In the genomic region with DNA sequence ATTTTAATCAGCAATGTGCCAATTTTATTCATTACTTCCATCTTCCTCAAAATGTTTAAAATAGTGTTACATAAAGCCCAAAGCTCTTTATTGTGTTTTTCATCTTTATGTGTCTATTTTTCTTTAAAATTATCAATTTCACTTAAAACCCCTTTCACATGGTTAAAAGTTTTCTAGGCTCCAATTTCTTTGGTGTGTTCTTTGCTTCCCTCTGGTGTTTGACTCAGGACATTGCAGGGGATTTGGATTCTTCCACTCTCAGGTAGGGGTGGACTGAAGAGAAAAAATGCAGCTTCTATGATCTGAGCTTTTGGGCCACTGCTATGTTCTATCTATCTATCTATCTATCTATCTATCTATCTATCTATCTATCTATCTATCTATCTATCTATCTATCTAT, we compare ENCODE assay signal across 10 mouse cellular contexts. TPM values are rescaled to one million over a fixed set of nuclear protein-coding genes. Genes with fewer than 3 reads are reported as not detected.
DNase-seq lines count a peak whose midpoint lies in the region; ATAC-seq lines count a peak whose summit lies in the region.
"Had no signal": no experiment of that assay in that cellular context is flagged by ENCODE, and none has a peak within 500 bp of the region (broad histone marks: within the 10 kb centered on the region; RNA-seq: fewer than 3 reads in every experiment).

No protein-coding gene starts in this region.

- no peak overlapping the region for H3K27ac ChIP-seq in forebrain, embryonic 14.5 days (ENCODE audit: low read depth, low read length)
- no peak overlapping the region for H3K27ac ChIP-seq in forebrain, embryonic 12.5 days
- H3K27ac ChIP-seq in midbrain, embryonic 11.5 days (ENCODE audit: low read depth, low read length), result no peak overlapping the region
- H3K27ac ChIP-seq in midbrain, embryonic 16.5 days (ENCODE audit: low read length), result no peak overlapping the region
- H3K27ac ChIP-seq in embryonic facial prominence, embryonic 11.5 days (replicated peaks; ENCODE audit: low read depth, low read length), result no peak overlapping the region
- H3K27ac ChIP-seq: heart, embryonic 13.5 days; midbrain, embryonic 12.5 days had no signal

- no peak overlapping the region for H3K9ac ChIP-seq in forebrain, embryonic 14.5 days (ENCODE audit: low read length)
- no peak overlapping the region for H3K9ac ChIP-seq in forebrain, embryonic 12.5 days
- H3K9ac ChIP-seq in midbrain, embryonic 11.5 days (ENCODE audit: low read length), result no peak overlapping the region
- no peak overlapping the region for H3K9ac ChIP-seq in midbrain, embryonic 16.5 days (ENCODE audit: low read depth, low read length)
- H3K9ac ChIP-seq in embryonic facial prominence, embryonic 11.5 days (replicated peaks; ENCODE audit: low read length), result no peak overlapping the region
- H3K9ac ChIP-seq: heart, embryonic 13.5 days; midbrain, embryonic 12.5 days had no signal

- no peak overlapping the region for H3K4me2 ChIP-seq in forebrain, embryonic 14.5 days (ENCODE audit: low read length)
- no peak overlapping the region for H3K4me2 ChIP-seq in forebrain, embryonic 12.5 days
- H3K4me2 ChIP-seq in midbrain, embryonic 11.5 days, result no peak overlapping the region
- H3K4me2 ChIP-seq in midbrain, embryonic 16.5 days (ENCODE audit: low read length), result no peak overlapping the region
- H3K4me2 ChIP-seq in embryonic facial prominence, embryonic 11.5 days (ENCODE audit: low read depth, low read length), result no peak overlapping the region
- H3K4me2 ChIP-seq: heart, embryonic 13.5 days; midbrain, embryonic 12.5 days had no signal

- no peaks in the 10 kb centered on the region for H3K4me1 ChIP-seq in forebrain, embryonic 14.5 days (ENCODE audit: control insufficient read depth, insufficient read depth, low read length)
- no peaks in the 10 kb centered on the region for H3K4me1 ChIP-seq in forebrain, embryonic 12.5 days
- H3K4me1 ChIP-seq in midbrain, embryonic 11.5 days (ENCODE audit: control insufficient read depth, insufficient read depth, low read length), result no peaks in the 10 kb centered on the region
- H3K4me1 ChIP-seq in midbrain, embryonic 16.5 days (ENCODE audit: control insufficient read depth, insufficient read depth, low read length), result no peaks in the 10 kb centered on the region
- H3K4me1 ChIP-seq in embryonic facial prominence, embryonic 11.5 days (ENCODE audit: control insufficient read depth, insufficient read depth, low read length), result no peaks in the 10 kb centered on the region
- H3K4me1 ChIP-seq: heart, embryonic 13.5 days; midbrain, embryonic 12.5 days had no signal

- H3K9me3 ChIP-seq in forebrain, embryonic 14.5 days (replicated peaks; ENCODE audit: control insufficient read depth, low read length), result peaks cover 4% of the 10 kb centered on the region; the same call in 1 of the 2 replicates
- H3K9me3 ChIP-seq in forebrain, embryonic 12.5 days, result peaks cover 10% of the 10 kb centered on the region
- H3K9me3 ChIP-seq in midbrain, embryonic 11.5 days (ENCODE audit: control insufficient read depth, low read length), result peaks cover 3% of the 10 kb centered on the region; the same call in 1 of the 2 replicates
- H3K9me3 ChIP-seq in midbrain, embryonic 16.5 days (replicated peaks; ENCODE audit: control insufficient read depth, low read length, poor library complexity, severe bottlenecking), result 0 out of 2 replicates have a peak, but pooled peaks cover 2% of the 10 kb centered on the region
- peaks cover 5% of the 10 kb centered on the region; the same call in 1 of the 2 replicates for H3K9me3 ChIP-seq in embryonic facial prominence, embryonic 11.5 days (replicated peaks; ENCODE audit: control insufficient read depth, low read length)

- no peak for ATAC-seq in forebrain, embryonic 14.5 days
- no peak for ATAC-seq in forebrain, embryonic 12.5 days (ENCODE audit: low FRiP score)
- ATAC-seq in midbrain, embryonic 11.5 days (ENCODE audit: low FRiP score), result no peak
- ATAC-seq in midbrain, embryonic 16.5 days, result no peak
- ATAC-seq in embryonic facial prominence, embryonic 11.5 days (replicated peaks; ENCODE audit: insufficient number of reproducible peaks, low FRiP score, low TSS enrichment, low read depth), result no peak

- H3K36me3 ChIP-seq in forebrain, embryonic 14.5 days (ENCODE audit: control insufficient read depth, insufficient read depth, low read length), result no peaks in the 10 kb centered on the region
- no peaks in the 10 kb centered on the region for H3K36me3 ChIP-seq in forebrain, embryonic 12.5 days (replicated peaks)
- H3K36me3 ChIP-seq in midbrain, embryonic 11.5 days (ENCODE audit: control insufficient read depth, insufficient read depth, low read length), result no peaks in the 10 kb centered on the region
- no peaks in the 10 kb centered on the region for H3K36me3 ChIP-seq in midbrain, embryonic 16.5 days (ENCODE audit: control insufficient read depth, insufficient read depth, low read length)
- H3K36me3 ChIP-seq in embryonic facial prominence, embryonic 11.5 days (replicated peaks; ENCODE audit: control insufficient read depth, insufficient read depth, low read depth, low read length), result no peaks in the 10 kb centered on the region
- H3K36me3 ChIP-seq: heart, embryonic 13.5 days; midbrain, embryonic 12.5 days had no signal

- peak; percentile 76 for DNase-seq in forebrain, embryonic 14.5 days (ENCODE audit: low spot score)
- DNase-seq in midbrain, embryonic 11.5 days (ENCODE audit: low spot score, missing footprints), result peak; percentile 88
- DNase-seq in embryonic facial prominence, embryonic 11.5 days (ENCODE audit: low spot score), result peak; percentile 75
- DNase-seq in retina, postnatal 1 day, result peak; percentile 75
- no peak for DNase-seq in left cerebral cortex, adult 9 months (ENCODE audit: low spot score in 2 of 2)
- DNase-seq in spleen, postnatal 4 days (ENCODE audit: low spot score in 2 of 2), result no peak

- H3K27me3 ChIP-seq in forebrain, embryonic 14.5 days (replicated peaks; ENCODE audit: control insufficient read depth, insufficient read depth, low read length), result no peaks in the 10 kb centered on the region
- H3K27me3 ChIP-seq in forebrain, embryonic 12.5 days, result no peaks in the 10 kb centered on the region
- H3K27me3 ChIP-seq in midbrain, embryonic 11.5 days (ENCODE audit: control insufficient read depth, insufficient read depth, low read length), result no peaks in the 10 kb centered on the region
- no peaks in the 10 kb centered on the region for H3K27me3 ChIP-seq in midbrain, embryonic 16.5 days (ENCODE audit: control insufficient read depth, insufficient read depth, low read depth, low read length)
- no peaks in the 10 kb centered on the region for H3K27me3 ChIP-seq in embryonic facial prominence, embryonic 11.5 days (ENCODE audit: control insufficient read depth, insufficient read depth, low read length)
- H3K27me3 ChIP-seq: heart, embryonic 13.5 days; midbrain, embryonic 12.5 days had no signal

- H3K4me3 ChIP-seq in forebrain, embryonic 14.5 days (ENCODE audit: low read depth, low read length), result no peak overlapping the region
- H3K4me3 ChIP-seq in forebrain, embryonic 12.5 days (replicated peaks), result no peak overlapping the region
- no peak overlapping the region for H3K4me3 ChIP-seq in midbrain, embryonic 11.5 days (ENCODE audit: low read depth, low read length)
- H3K4me3 ChIP-seq in midbrain, embryonic 16.5 days (ENCODE audit: low read depth, low read length), result no peak overlapping the region
- H3K4me3 ChIP-seq in embryonic facial prominence, embryonic 11.5 days (ENCODE audit: low read depth, low read length), result no peak overlapping the region
- H3K4me3 ChIP-seq: heart, embryonic 13.5 days; midbrain, embryonic 12.5 days had no signal

RNA-seq across cellular contexts. Expression of gene Endog, which starts 9.5 kb away (rescaled TPM):
- polyA plus RNA-seq in forebrain, embryonic 14.5 days (2014; fragmentation: Nextera tagmentation; extraction: Ambion mirVana), result 12.8 and 17.4 TPM in 2 replicates
- polyA plus RNA-seq in forebrain, embryonic 12.5 days (2016; fragmentation: Nextera tagmentation; extraction: Ambion mirVana), result 9.7 and 13.4 TPM in 2 replicates
- 11.6 and 13.7 TPM in 2 replicates for polyA plus RNA-seq in midbrain, embryonic 11.5 days (2014; fragmentation: Nextera tagmentation; extraction: Ambion mirVana)
- 22.6 and 27.0 TPM in 2 replicates for polyA plus RNA-seq in midbrain, embryonic 16.5 days (2015; fragmentation: Nextera tagmentation; extraction: Ambion mirVana)
- polyA plus RNA-seq in embryonic facial prominence, embryonic 11.5 days (2014; fragmentation: Nextera tagmentation; extraction: Ambion mirVana), result 14.4 and 16.9 TPM in 2 replicates

RNA-seq across cellular contexts. Expression of gene Spout1, which starts 16.4 kb away (rescaled TPM):
- polyA plus RNA-seq in forebrain, embryonic 14.5 days (2014; fragmentation: Nextera tagmentation; extraction: Ambion mirVana), result 59.6 and 60.7 TPM in 2 replicates
- 67.0 and 69.2 TPM in 2 replicates for polyA plus RNA-seq in forebrain, embryonic 12.5 days (2016; fragmentation: Nextera tagmentation; extraction: Ambion mirVana)
- 65.0 and 69.8 TPM in 2 replicates for polyA plus RNA-seq in midbrain, embryonic 11.5 days (2014; fragmentation: Nextera tagmentation; extraction: Ambion mirVana)
- 63.0 and 67.3 TPM in 2 replicates for polyA plus RNA-seq in midbrain, embryonic 16.5 days (2015; fragmentation: Nextera tagmentation; extraction: Ambion mirVana)
- 75.4 and 82.5 TPM in 2 replicates for polyA plus RNA-seq in embryonic facial prominence, embryonic 11.5 days (2014; fragmentation: Nextera tagmentation; extraction: Ambion mirVana)

RNA-seq across cellular contexts. Expression of gene Tbc1d13, which starts 28.3 kb away (rescaled TPM):
- 16.4 and 17.0 TPM in 2 replicates for polyA plus RNA-seq in forebrain, embryonic 14.5 days (2014; fragmentation: Nextera tagmentation; extraction: Ambion mirVana)
- polyA plus RNA-seq in forebrain, embryonic 12.5 days (2016; fragmentation: Nextera tagmentation; extraction: Ambion mirVana), result 8.3 and 14.0 TPM in 2 replicates
- polyA plus RNA-seq in midbrain, embryonic 11.5 days (2014; fragmentation: Nextera tagmentation; extraction: Ambion mirVana), result 12.1 and 13.3 TPM in 2 replicates
- 11.8 and 14.3 TPM in 2 replicates for polyA plus RNA-seq in midbrain, embryonic 16.5 days (2015; fragmentation: Nextera tagmentation; extraction: Ambion mirVana)
- polyA plus RNA-seq in embryonic facial prominence, embryonic 11.5 days (2014; fragmentation: Nextera tagmentation; extraction: Ambion mirVana), result 11.0 and 14.1 TPM in 2 replicates

RNA-seq across cellular contexts. Expression of gene Zer1, which starts 37.4 kb away (rescaled TPM):
- polyA plus RNA-seq in forebrain, embryonic 14.5 days (2014; fragmentation: Nextera tagmentation; extraction: Ambion mirVana), result 8.4 and 8.9 TPM in 2 replicates
- polyA plus RNA-seq in forebrain, embryonic 12.5 days (2016; fragmentation: Nextera tagmentation; extraction: Ambion mirVana), result 9.2 and 9.5 TPM in 2 replicates
- polyA plus RNA-seq in midbrain, embryonic 11.5 days (2014; fragmentation: Nextera tagmentation; extraction: Ambion mirVana), result 5.1 and 6.0 TPM in 2 replicates
- polyA plus RNA-seq in midbrain, embryonic 16.5 days (2015; fragmentation: Nextera tagmentation; extraction: Ambion mirVana), result 13.1 and 13.5 TPM in 2 replicates
- polyA plus RNA-seq in embryonic facial prominence, embryonic 11.5 days (2014; fragmentation: Nextera tagmentation; extraction: Ambion mirVana), result 5.2 and 5.3 TPM in 2 replicates

RNA-seq across cellular contexts. Expression of gene Kyat1, which starts 43.8 kb away (rescaled TPM):
- polyA plus RNA-seq in forebrain, embryonic 14.5 days (2014; fragmentation: Nextera tagmentation; extraction: Ambion mirVana), result 16.5 and 17.7 TPM in 2 replicates
- polyA plus RNA-seq in forebrain, embryonic 12.5 days (2016; fragmentation: Nextera tagmentation; extraction: Ambion mirVana), result 9.0 and 9.4 TPM in 2 replicates
- 8.2 and 9.6 TPM in 2 replicates for polyA plus RNA-seq in midbrain, embryonic 11.5 days (2014; fragmentation: Nextera tagmentation; extraction: Ambion mirVana)
- polyA plus RNA-seq in midbrain, embryonic 16.5 days (2015; fragmentation: Nextera tagmentation; extraction: Ambion mirVana), result 13.4 and 15.8 TPM in 2 replicates
- 6.7 and 8.1 TPM in 2 replicates for polyA plus RNA-seq in embryonic facial prominence, embryonic 11.5 days (2014; fragmentation: Nextera tagmentation; extraction: Ambion mirVana)

Comparison
In these comparisons a context has a peak if more than half of its experiments do, and no peak if none do; other contexts are left out.
1. DNase-seq: peak in forebrain, embryonic 14.5 days (single experiment), midbrain, embryonic 11.5 days (single experiment), embryonic facial prominence, embryonic 11.5 days (single experiment) and retina, postnatal 1 day (single experiment); none in left cerebral cortex, adult 9 months (0 of 2) and spleen, postnatal 4 days (0 of 2).